Mouse (Mus musculus) ES-E14 (cell line): ENCODE results near the gene Stum. TPM values are rescaled to one million over a fixed set of nuclear protein-coding genes. Genes with fewer than 3 reads are reported as not detected.

Experiments used
- DNase-seq: peaks from one replicate; pipeline ENCODE4 v3.0.0-alpha.2; 2013; ENCODE audit warnings: low read depth, low spot score
- H3K27ac ChIP-seq: 2 replicates; pipeline ENCODE4 v1.5.1; 2012; ENCODE audit warnings: low read depth, mild to moderate bottlenecking, low read length, moderate library complexity, mixed read lengths; ENCODE audit not compliant: poor library complexity, insufficient read depth, severe bottlenecking
- H3K36me3 ChIP-seq: 2 replicates; pipeline ENCODE4 v1.6.1; 2012; ENCODE audit warnings: mild to moderate bottlenecking, low read length, moderate library complexity, mixed read lengths; ENCODE audit not compliant: control insufficient read depth, poor library complexity, insufficient read depth, severe bottlenecking
- H3K4me1 ChIP-seq, 2 experiments: fragments of 150-350 bp in 1 of 2; sonication (generic) in 1 of 2; 2 replicates each; pipeline ENCODE4 v1.6.1; 2012; ENCODE audit warnings: low read length in 2 of 2, mild to moderate bottlenecking in 1 of 2, mixed read lengths in 1 of 2; ENCODE audit not compliant: control insufficient read depth in 2 of 2, insufficient read depth in 2 of 2, poor library complexity in 1 of 2
- H3K4me3 ChIP-seq, 2 experiments: fragments of 150-350 bp in 1 of 2; sonication (generic) in 1 of 2; 2 replicates each; pipeline ENCODE4 v1.5.1; 2012; ENCODE audit warnings: low read length in 2 of 2, low read depth in 1 of 2, mild to moderate bottlenecking in 1 of 2, mixed read lengths in 1 of 2; ENCODE audit not compliant: insufficient read depth in 1 of 2, poor library complexity in 1 of 2, severe bottlenecking in 1 of 2
- H3K9ac ChIP-seq: 2 replicates; pipeline ENCODE4 v1.6.1; 2012; ENCODE audit warnings: low read depth, mild to moderate bottlenecking, low read length, mixed read lengths; ENCODE audit not compliant: poor library complexity, insufficient read depth, severe bottlenecking
- H3K9me3 ChIP-seq: fragments of 150-350 bp; sonication (generic); 2 replicates; pipeline ENCODE4 v1.6.1; 2012; ENCODE audit warnings: low read depth, mild to moderate bottlenecking, low read length; ENCODE audit not compliant: control insufficient read depth, insufficient read depth
- CHD2 ChIP-seq: IDR thresholded peaks from 2 replicates; pipeline ENCODE4 v1.6.1; 2014; ENCODE audit warnings: mild to moderate bottlenecking, low read depth, low read length, inconsistent platforms
- HCFC1 ChIP-seq: IDR thresholded peaks from 2 replicates; pipeline ENCODE4 v1.6.1; 2012; ENCODE audit warnings: low read length, inconsistent platforms, borderline replicate concordance; ENCODE audit not compliant: insufficient read depth
- MAFK ChIP-seq: IDR thresholded peaks from 2 replicates; pipeline ENCODE4 v1.6.1; 2014; ENCODE audit warnings: mild to moderate bottlenecking, low read depth, low read length, inconsistent platforms; ENCODE audit not compliant: insufficient read depth
- ZC3H11A ChIP-seq: IDR thresholded peaks from 2 replicates; pipeline ENCODE4 v1.6.1; 2012; ENCODE audit warnings: low read depth, mild to moderate bottlenecking, inconsistent platforms, low read length, borderline replicate concordance
- ZNF384 ChIP-seq: IDR thresholded peaks from 2 replicates; pipeline ENCODE4 v1.6.1; 2012; ENCODE audit warnings: low read depth, low read length, inconsistent platforms
- in situ Hi-C, 2 experiments: fragments of 600-800 bp; cut with MboI; formaldehyde crosslinking; loops; one replicate each; pipeline ENCODE4 v1.15.1; 2025; ENCODE audit warnings: low sequenced_read_pairs in 2 of 2, inconsistent platforms in 1 of 2; ENCODE audit not compliant: unreplicated experiment in 2 of 2
- total RNA-seq: library from RNA; depleted of rRNA; stranded (reverse); fragments of 300-350 nt; gene quantifications from 2 replicates; pipeline ENCODE4 v1.2.3, GENCODE M21; 2012

The Stum gene
- total RNA-seq, 1 experiment = 0.18 TPM

- H3K9ac ChIP-seq = no peak overlapping the region
- no peak for DNase-seq
- no peaks in the 10 kb centered on the region for H3K36me3 ChIP-seq
- peaks cover 2 to 15% of the 10 kb centered on the region in 2 experiments; a peak in 1 of 4 replicates for H3K4me1 ChIP-seq
- no peak overlapping the region for H3K27ac ChIP-seq
- no peaks in the 10 kb centered on the region for H3K9me3 ChIP-seq
- in situ Hi-C loops = no loop called here
- H3K4me3 ChIP-seq = no peak overlapping the region
- TF ChIP-seq CHD2 = no peak
- TF ChIP-seq HCFC1 = no peak
- no peak for TF ChIP-seq MAFK
- TF ChIP-seq ZNF384 = no peak
- no peak for TF ChIP-seq ZC3H11A
Measured at GRCm38 (mm10) chr1:180485346-180485745, 2.0 kb upstream of the Stum start.

GRCm38 (mm10) chr1:180482840-180483398 is 385 bp downstream of the Stum start:
- H3K9me3 ChIP-seq = no peaks in the 10 kb centered on the region
- H3K4me3 ChIP-seq = peak overlapping the region; percentile 64 to 68
- in situ Hi-C loops = no loop called here
- H3K9ac ChIP-seq = peak overlapping the region; percentile 36
- no peak overlapping the region for H3K27ac ChIP-seq
- H3K36me3 ChIP-seq = no peaks in the 10 kb centered on the region
- no peak for TF ChIP-seq MAFK
- TF ChIP-seq HCFC1 = no peak
- TF ChIP-seq ZC3H11A = no peak
- H3K4me1 ChIP-seq = peaks cover 2 to 17% of the 10 kb centered on the region in 2 experiments; a peak in 2 of 4 replicates
- DNase-seq = no peak

GRCm38 (mm10) chr1:180481956-180482355 is 1.3 kb downstream of the Stum start:
- Histone ChIP-seq H3K27ac (no peak overlapping the region), H3K9ac (no peak overlapping the region), H3K36me3 (no peaks in the 10 kb centered on the region), H3K9me3 (no peaks in the 10 kb centered on the region), H3K4me3 (no peak overlapping the region), H3K4me1 (peaks cover 2 to 17% of the 10 kb centered on the region in 2 experiments; a peak in 2 of 4 replicates)
- DNase-seq = no peak
- in situ Hi-C loops = no loop called here
- TF ChIP-seq ZC3H11A (no peak), HCFC1 (no peak), ZNF384 (no peak), CHD2 (no peak)

GRCm38 (mm10) chr1:180481331-180481730 is 2.0 kb downstream of the Stum start:
- Histone ChIP-seq H3K9ac (no peak overlapping the region), H3K36me3 (no peaks in the 10 kb centered on the region), H3K9me3 (no peaks in the 10 kb centered on the region), H3K4me3 (no peak overlapping the region), H3K27ac (no peak overlapping the region), H3K4me1 (peaks cover 2 to 17% of the 10 kb centered on the region in 2 experiments; a peak in 2 of 4 replicates)
- TF ChIP-seq MAFK (no peak), HCFC1 (no peak)
- DNase-seq = no peak
- in situ Hi-C loops = no loop called here

GRCm38 (mm10) chr1:180480325-180480724 is 3.0 kb downstream of the Stum start:
- no peak overlapping the region for H3K27ac ChIP-seq
- in situ Hi-C loops = no loop called here
- TF ChIP-seq ZC3H11A (no peak), ZNF384 (no peak), CHD2 (no peak), HCFC1 (no peak), MAFK (no peak)

More at GRCm38 (mm10) chr1:180480325-180480724, 3.0 kb downstream of the Stum start:
- no peaks in the 10 kb centered on the region for H3K36me3 ChIP-seq
- DNase-seq = no peak
- no peak overlapping the region for H3K9ac ChIP-seq
- no peak overlapping the region for H3K4me3 ChIP-seq
- no peaks in the 10 kb centered on the region for H3K9me3 ChIP-seq
- peaks cover 2 to 17% of the 10 kb centered on the region in 2 experiments; a peak in 2 of 4 replicates for H3K4me1 ChIP-seq
